Mouse (Mus musculus) midbrain, embryonic 13.5 days (tissue): ENCODE results near the gene Gm14214. TPM values are rescaled to one million over a fixed set of nuclear protein-coding genes. Genes with fewer than 3 reads are reported as not detected.

Experiments used
- ATAC-seq: fragments of 200-750 bp; cut with Nextera tagmentation; 2 replicates; pipeline ENCODE4 v1.8.0; 2017; ENCODE audit warnings: mild to moderate bottlenecking, moderate TSS enrichment, moderate library complexity
- H3K27ac ChIP-seq: fragments of 300-500 bp; sonication (generic); 2 replicates; pipeline ENCODE4 v1.5.1; 2015; ENCODE audit warnings: inconsistent platforms, mild to moderate bottlenecking, moderate library complexity
- H3K27me3 ChIP-seq: fragments of 300-500 bp; sonication (generic); 2 replicates; pipeline ENCODE4 v1.6.1; 2015; ENCODE audit warnings: mild to moderate bottlenecking, inconsistent platforms
- H3K36me3 ChIP-seq: fragments of 300-500 bp; sonication (generic); 2 replicates; pipeline ENCODE4 v1.6.1; 2015; ENCODE audit warnings: mild to moderate bottlenecking, inconsistent platforms
- H3K4me1 ChIP-seq: fragments of 300-500 bp; sonication (generic); replicated peaks from 2 replicates; pipeline ENCODE4 v1.6.1; 2015; ENCODE audit warnings: inconsistent platforms
- H3K4me2 ChIP-seq: fragments of 300-500 bp; sonication (generic); replicated peaks from 2 replicates; pipeline ENCODE4 v1.6.1; 2015; ENCODE audit warnings: moderate library complexity, mild to moderate bottlenecking, inconsistent platforms
- H3K4me3 ChIP-seq: fragments of 300-500 bp; sonication (generic); replicated peaks from 2 replicates; pipeline ENCODE4 v1.5.1; 2015; ENCODE audit warnings: mild to moderate bottlenecking, inconsistent platforms
- H3K9ac ChIP-seq: fragments of 300-500 bp; sonication (generic); replicated peaks from 2 replicates; pipeline ENCODE4 v1.6.1; 2015; ENCODE audit warnings: mild to moderate bottlenecking, inconsistent platforms
- H3K9me3 ChIP-seq: fragments of 300-500 bp; sonication (generic); 2 replicates; pipeline ENCODE4 v1.6.1; 2016; ENCODE audit warnings: mild to moderate bottlenecking, inconsistent platforms
- WGBS: fragments of 180-500 bp; shearing (Covaris S2); methylation state at CpG from one replicate; pipeline ENCODE4 v1.1.7; 2015; 5-methylcytosine and 5-hydroxymethylcytosine counted together
- polyA plus RNA-seq: library from polyadenylated mRNA; unstranded; fragments of >200 nt; fragmentation: Nextera tagmentation; extraction: Ambion mirVana; gene quantifications from 2 replicates; pipeline ENCODE4 v1.2.1, GENCODE M21; 2015

Gm14214 gene
- polyA plus RNA-seq, 1 experiment from 2014 or later: not detected

- Histone ChIP-seq H3K36me3 (no peaks in the 10 kb centered on the region), H3K27ac (peak within 1 kb of the TSS; percentile 97), H3K9ac (peak within 1 kb of the TSS; percentile 95), H3K4me1 (peaks cover 47% of the 10 kb centered on the region), H3K4me3 (peak within 1 kb of the TSS; percentile 99), H3K4me2 (peak within 1 kb of the TSS; percentile 79), H3K9me3 (no peaks in the 10 kb centered on the region), H3K27me3 (no peaks in the 10 kb centered on the region)
- 1% methylated on average over 66 of the region's 89 CpGs for WGBS
- ATAC-seq: peak; percentile 97
Measured at GRCm38 (mm10) chr2:154790656-154791483, 21.0 kb upstream of the Gm14214 start, which contains the start of the genes Raly and a. TSS of gene Raly (plus strand) at chr2:154791096. TSS of gene a (plus strand) at chr2:154791402.

- Histone ChIP-seq H3K9ac (peak overlapping the region; percentile 46), H3K4me3 (peak overlapping the region; percentile 99), H3K9me3 (no peaks in the 10 kb centered on the region), H3K4me2 (peak overlapping the region; percentile 79), H3K4me1 (peaks cover 50% of the 10 kb centered on the region), H3K27ac (peak overlapping the region; percentile 97), H3K27me3 (no peaks in the 10 kb centered on the region), H3K36me3 (no peaks in the 10 kb centered on the region)
- WGBS: 5% methylated on average over 14 of the region's 14 CpGs
- ATAC-seq: no peak
Measured at GRCm38 (mm10) chr2:154789977-154790655, 20.3 kb upstream of the Gm14214 start.

GRCm38 (mm10) chr2:154789381-154789780 lies 19.6 kb upstream of the Gm14214 start:
- Histone ChIP-seq H3K9ac (no peak overlapping the region), H3K27me3 (no peaks in the 10 kb centered on the region), H3K27ac (no peak overlapping the region), H3K4me2 (no peak overlapping the region), H3K4me3 (no peak overlapping the region), H3K36me3 (no peaks in the 10 kb centered on the region), H3K4me1 (peaks cover 50% of the 10 kb centered on the region), H3K9me3 (no peaks in the 10 kb centered on the region)
- no peak for ATAC-seq
- WGBS: 76% methylated on average over 6 of the region's 6 CpGs

GRCm38 (mm10) chr2:154786776-154787175 lies 16.9 kb upstream of the Gm14214 start:
- Histone ChIP-seq H3K4me1 (peaks cover 41% of the 10 kb centered on the region), H3K9ac (no peak overlapping the region), H3K9me3 (no peaks in the 10 kb centered on the region), H3K4me2 (no peak overlapping the region), H3K27ac (no peak overlapping the region), H3K27me3 (no peaks in the 10 kb centered on the region), H3K36me3 (no peaks in the 10 kb centered on the region), H3K4me3 (no peak overlapping the region)
- no peak for ATAC-seq
- WGBS: 82% methylated on average over 11 of the region's 11 CpGs

GRCm38 (mm10) chr2:154786187-154786586 lies 16.4 kb upstream of the Gm14214 start:
- peaks cover 41% of the 10 kb centered on the region for H3K4me1 ChIP-seq
- H3K36me3 ChIP-seq: no peaks in the 10 kb centered on the region
- H3K9ac ChIP-seq: no peak overlapping the region
- no peak overlapping the region for H3K4me2 ChIP-seq
- H3K9me3 ChIP-seq: no peaks in the 10 kb centered on the region
- WGBS: 37% methylated on average over 3 of the region's 3 CpGs
- no peak overlapping the region for H3K27ac ChIP-seq
- no peaks in the 10 kb centered on the region for H3K27me3 ChIP-seq
- no peak for ATAC-seq
- no peak overlapping the region for H3K4me3 ChIP-seq

- no peak overlapping the region; the same call in 1 of the 2 replicates for H3K4me2 ChIP-seq
Measured at GRCm38 (mm10) chr2:154785284-154785683, 15.5 kb upstream of the Gm14214 start.

GRCm38 (mm10) chr2:154782856-154783650 lies 13.2 kb upstream of the Gm14214 start:
- H3K27ac ChIP-seq: peak overlapping the region; percentile 39; the same call in 1 of the 2 replicates

More at GRCm38 (mm10) chr2:154785284-154785683, 15.5 kb upstream of the Gm14214 start:
- Histone ChIP-seq H3K4me1 (peaks cover 41% of the 10 kb centered on the region), H3K9me3 (no peaks in the 10 kb centered on the region), H3K4me3 (no peak overlapping the region), H3K27ac (peak overlapping the region; percentile 55), H3K27me3 (no peaks in the 10 kb centered on the region), H3K36me3 (no peaks in the 10 kb centered on the region), H3K9ac (0 out of 2 replicates have a peak overlapping the region, but pooled peaks have one; percentile 7)
- 44% methylated on average over 3 of the region's 3 CpGs for WGBS
- peak; percentile 46; the same call in 1 of the 2 replicates for ATAC-seq

GRCm38 (mm10) chr2:154782361-154782760 lies 12.5 kb upstream of the Gm14214 start:
- H3K27ac ChIP-seq: no peak overlapping the region
- no peaks in the 10 kb centered on the region for H3K27me3 ChIP-seq
- H3K9me3 ChIP-seq: no peaks in the 10 kb centered on the region

More at GRCm38 (mm10) chr2:154782856-154783650, 13.2 kb upstream of the Gm14214 start:
- Histone ChIP-seq H3K4me2 (no peak overlapping the region), H3K9me3 (no peaks in the 10 kb centered on the region), H3K9ac (no peak overlapping the region), H3K4me1 (peaks cover 35% of the 10 kb centered on the region), H3K36me3 (no peaks in the 10 kb centered on the region), H3K4me3 (no peak overlapping the region), H3K27me3 (no peaks in the 10 kb centered on the region)
- 66% methylated on average over 17 of the region's 17 CpGs for WGBS
- no peak for ATAC-seq

GRCm38 (mm10) chr2:154779648-154780047 lies 9.8 kb upstream of the Gm14214 start:
- 50% methylated on average over 3 of the region's 3 CpGs for WGBS
- H3K27me3 ChIP-seq: no peaks in the 10 kb centered on the region
- H3K36me3 ChIP-seq: no peaks in the 10 kb centered on the region
- H3K4me3 ChIP-seq: no peak overlapping the region
- H3K4me2 ChIP-seq: no peak overlapping the region
- ATAC-seq: no peak
- H3K27ac ChIP-seq: no peak overlapping the region
- no peaks in the 10 kb centered on the region for H3K9me3 ChIP-seq
- H3K4me1 ChIP-seq: peaks cover 18% of the 10 kb centered on the region
- H3K9ac ChIP-seq: no peak overlapping the region

More at GRCm38 (mm10) chr2:154782361-154782760, 12.5 kb upstream of the Gm14214 start:
- no peak overlapping the region for H3K4me2 ChIP-seq
- no peak for ATAC-seq
- peaks cover 35% of the 10 kb centered on the region for H3K4me1 ChIP-seq
- no peak overlapping the region for H3K4me3 ChIP-seq
- H3K36me3 ChIP-seq: no peaks in the 10 kb centered on the region
- no peak overlapping the region for H3K9ac ChIP-seq
- WGBS: 76% methylated on average over 4 of the region's 4 CpGs

- H3K27ac ChIP-seq: no peak overlapping the region
- no peak overlapping the region for H3K9ac ChIP-seq
- H3K36me3 ChIP-seq: no peaks in the 10 kb centered on the region
- 73% methylated on average over 7 of the region's 7 CpGs for WGBS
- no peaks in the 10 kb centered on the region for H3K4me1 ChIP-seq
- no peaks in the 10 kb centered on the region for H3K27me3 ChIP-seq
- no peak overlapping the region for H3K4me2 ChIP-seq
- no peak for ATAC-seq
- H3K9me3 ChIP-seq: no peaks in the 10 kb centered on the region
- no peak overlapping the region for H3K4me3 ChIP-seq
Measured at GRCm38 (mm10) chr2:154776496-154776895, 6.7 kb upstream of the Gm14214 start.

GRCm38 (mm10) chr2:154774032-154774431 lies 4.2 kb upstream of the Gm14214 start:
- Histone ChIP-seq H3K4me1 (no peaks in the 10 kb centered on the region), H3K27me3 (no peaks in the 10 kb centered on the region), H3K36me3 (no peaks in the 10 kb centered on the region), H3K4me3 (no peak overlapping the region), H3K4me2 (no peak overlapping the region), H3K9me3 (no peaks in the 10 kb centered on the region), H3K9ac (no peak overlapping the region), H3K27ac (no peak overlapping the region)
- WGBS: 86% methylated on average over 1 of the region's 1 CpGs
- no peak for ATAC-seq
